Mouse (Mus musculus): ENCODE results near the gene Defa31.
"Not testable (repeated sequence)": the region's sequence is repeated elsewhere in the genome, so short reads cannot be mapped to it uniquely, and the experiment has no call there.

Gene Defa31

DNA sequence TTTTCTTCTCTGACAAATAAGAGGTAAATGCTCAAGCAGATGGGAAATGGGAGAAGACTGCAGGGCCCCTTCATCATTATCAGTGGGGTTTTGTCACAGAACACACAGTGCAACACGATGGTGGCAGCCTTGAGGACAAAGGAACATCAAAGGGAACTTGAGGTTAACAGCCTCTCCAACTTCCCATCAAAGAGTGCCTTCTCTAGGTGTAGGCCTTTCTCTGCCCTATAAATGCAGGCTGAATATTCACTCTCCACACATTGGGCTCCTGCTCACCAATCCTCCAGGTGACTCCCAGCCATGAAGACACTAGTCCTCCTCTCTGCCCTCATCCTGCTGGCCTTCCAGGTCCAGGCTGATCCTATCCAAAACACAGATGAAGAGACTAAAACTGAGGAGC, at the start of gene Defa31:
Gene Defa31 (plus strand): TSS at position 301 of the 400 bp plus-strand sequence.
- not testable (repeated sequence) for DNase-seq (ENCODE audit: low spot score)

DNA sequence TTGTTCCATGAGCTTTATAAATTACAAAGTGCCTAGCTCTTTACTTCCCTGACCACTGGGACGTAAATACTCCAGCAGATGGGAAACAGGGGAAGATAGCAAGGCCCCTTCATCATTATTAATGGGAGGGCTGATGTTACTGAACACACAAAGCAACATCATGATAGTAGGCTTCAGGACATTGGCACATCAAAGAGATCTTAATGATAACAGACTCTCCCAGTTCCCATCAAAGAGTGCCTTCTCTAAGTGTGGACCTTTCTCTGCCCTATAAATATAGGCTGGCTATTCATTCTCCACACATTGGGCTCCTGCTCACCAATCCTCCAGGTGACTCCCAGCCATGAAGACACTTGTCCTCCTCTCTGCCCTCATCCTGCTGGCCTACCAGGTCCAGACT, 29.4 kb upstream of the Defa31 start, which contains the start of gene Defa22:
Gene Defa22 (plus strand): TSS at position 301 of the 400 bp plus-strand sequence.
- not testable (repeated sequence) for DNase-seq (ENCODE audit: low spot score)

DNA sequence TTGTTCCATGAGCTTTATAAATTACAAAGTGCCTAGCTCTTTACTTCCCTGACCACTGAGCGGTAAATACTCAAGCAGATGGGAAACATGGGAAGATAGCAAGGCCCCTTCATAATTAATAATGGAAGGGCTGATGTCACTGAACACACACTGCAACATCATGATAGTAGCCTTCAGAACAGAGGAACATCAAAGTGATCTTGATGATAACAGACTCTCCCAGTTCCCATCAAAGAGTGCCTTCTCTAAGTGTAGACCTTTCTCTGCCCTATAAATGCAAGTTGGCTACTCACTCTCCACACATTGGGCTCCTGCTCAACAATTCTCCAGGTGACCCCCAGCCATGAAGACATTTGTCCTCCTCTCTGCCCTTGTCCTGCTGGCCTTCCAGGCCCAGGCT, 9.8 kb downstream of the Defa31 start, which contains the start of gene Gm15293:
Gene Gm15293 (plus strand): TSS at position 301 of the 400 bp plus-strand sequence.
- not testable (repeated sequence) for DNase-seq (ENCODE audit: low spot score)

All from ovary, adult 18-20 months (tissue).